Mouse (Mus musculus) common myeloid progenitor, adult 5-6 weeks (primary cell): Measurements from ENCODE around the gene Prr36. TPM values are rescaled to one million over a fixed set of nuclear protein-coding genes. Genes with fewer than 3 reads are reported as not detected.

Experiments
- ATAC-seq: replicated peaks from 2 replicates; pipeline ENCODE4 v1.8.0; 2016; ENCODE audit warnings: low read depth, mild to moderate bottlenecking, moderate TSS enrichment, inconsistent platforms; ENCODE audit not compliant: poor library complexity, severe bottlenecking
- total RNA-seq: library from RNA; stranded (forward); fragments of 200-1000, 187-1606 nt; gene quantifications from 2 replicates; pipeline ENCODE4 v1.2.3, GENCODE M21; 2017

Prr36 gene
- total RNA-seq, 1 experiment from 2014 or later = 0.18 TPM

- no peak for ATAC-seq
These were observed 27.8 kb upstream of the Prr36 start for GRCm38 (mm10) chr8:4245061-4245460.

DNA sequence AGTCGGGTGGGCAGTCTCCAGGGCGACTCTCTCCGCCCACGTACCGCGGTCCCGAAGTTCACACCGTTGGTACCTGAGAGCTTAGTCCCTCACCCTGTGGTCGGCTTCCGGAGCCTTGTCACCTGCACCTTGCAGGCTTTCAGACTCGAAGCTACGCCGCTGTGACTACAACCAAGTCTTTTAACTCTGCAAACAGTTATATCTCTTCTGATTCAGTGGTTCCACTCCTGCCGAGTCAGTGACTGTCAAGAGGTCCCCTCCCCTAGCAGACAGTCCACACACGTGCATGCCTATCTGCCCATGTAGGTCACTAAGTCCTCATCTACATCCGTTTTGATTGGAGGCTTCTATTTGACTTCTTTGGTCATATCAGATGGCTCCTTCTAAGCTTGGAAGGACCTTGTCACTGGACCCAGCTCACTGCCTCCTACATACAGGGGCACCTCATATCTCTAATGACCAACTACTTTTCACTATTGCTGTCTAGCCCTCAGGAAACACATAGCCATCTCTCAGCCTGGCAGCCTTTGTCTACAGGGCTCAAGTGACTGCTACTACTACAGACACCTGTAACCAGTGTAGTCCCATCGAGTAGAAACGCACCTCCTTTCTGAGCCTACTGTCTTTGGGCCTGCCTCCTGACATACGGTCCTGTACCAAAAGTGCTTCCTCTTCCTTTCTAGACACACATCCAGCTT is 22.1 kb upstream of the Prr36 start:
- ATAC-seq = peak; percentile 20

- peak; percentile 92 for ATAC-seq
These were observed 21.4 kb upstream of the Prr36 start, which contains the start of the genes Map2k7 and Gm49320 for GRCm38 (mm10) chr8:4238434-4239192. Map2k7 (plus strand) TSS chr8:4238740. Gm49320 (plus strand) TSS chr8:4238865.

GRCm38 (mm10) chr8:4237814-4238433 is 20.7 kb upstream of the Prr36 start:
- ATAC-seq = 0 out of 2 replicates have a peak, but pooled peaks have one; percentile 1

- no peak for ATAC-seq
These were observed 13.5 kb upstream of the Prr36 start for GRCm38 (mm10) chr8:4230612-4231351.

DNA sequence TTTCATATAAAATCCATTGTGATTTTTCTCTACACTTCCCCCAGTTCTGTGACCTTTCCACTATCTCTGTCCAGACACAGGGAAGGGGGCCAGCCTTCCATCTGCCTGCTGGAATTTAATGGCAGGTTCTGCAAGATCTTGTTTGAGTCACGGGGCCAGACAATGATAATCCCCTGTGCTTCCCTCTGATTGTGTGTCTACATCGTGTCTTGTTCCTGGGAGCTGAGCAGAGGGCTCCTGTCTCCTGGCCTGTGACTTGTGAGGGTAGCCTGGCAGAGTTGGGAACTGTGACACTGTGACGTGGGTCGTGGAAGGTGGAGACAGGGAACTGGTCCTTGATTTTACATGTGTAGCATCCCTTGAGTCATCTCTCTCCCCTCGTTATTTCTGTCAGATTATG is 12.5 kb upstream of the Prr36 start:
- no peak for ATAC-seq

- no peak for ATAC-seq
These were observed 10.7 kb upstream of the Prr36 start for GRCm38 (mm10) chr8:4227919-4228318.

DNA sequence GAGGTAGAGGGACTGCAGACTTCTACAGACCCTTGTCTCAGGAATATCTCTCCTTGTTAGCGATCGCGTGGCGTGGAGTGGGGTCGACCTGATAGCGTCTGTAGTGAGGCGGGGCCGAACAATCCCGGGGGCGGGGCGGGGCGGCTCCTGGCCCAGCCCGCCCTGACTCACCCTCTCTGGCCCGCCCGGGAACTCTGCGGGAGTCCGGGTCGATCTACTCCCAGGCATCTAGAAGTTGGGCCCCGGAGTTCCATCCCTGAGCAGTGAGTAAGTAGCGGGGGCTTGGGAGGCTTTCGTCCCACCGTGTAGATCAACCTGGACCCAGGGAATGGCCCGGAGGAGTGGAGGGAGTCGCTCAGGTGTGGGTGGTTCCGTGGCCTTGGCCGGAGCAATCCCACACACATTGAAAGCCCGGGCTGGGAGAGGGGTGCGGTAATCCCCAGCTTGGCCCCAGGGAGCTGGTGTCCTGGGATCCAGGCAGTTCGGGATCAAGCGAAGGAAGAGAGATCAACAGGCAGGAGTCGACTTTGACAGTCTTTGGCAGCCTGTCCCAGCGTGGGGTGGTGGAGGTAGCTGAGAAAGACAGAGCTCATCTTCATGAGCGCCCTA is 9.6 kb upstream of the Prr36 start, which contains the start of gene Lrrc8e:
TSS of gene Lrrc8e (plus strand) at position 89 of the 609 bp plus-strand sequence.
- peak; percentile 59 for ATAC-seq

DNA sequence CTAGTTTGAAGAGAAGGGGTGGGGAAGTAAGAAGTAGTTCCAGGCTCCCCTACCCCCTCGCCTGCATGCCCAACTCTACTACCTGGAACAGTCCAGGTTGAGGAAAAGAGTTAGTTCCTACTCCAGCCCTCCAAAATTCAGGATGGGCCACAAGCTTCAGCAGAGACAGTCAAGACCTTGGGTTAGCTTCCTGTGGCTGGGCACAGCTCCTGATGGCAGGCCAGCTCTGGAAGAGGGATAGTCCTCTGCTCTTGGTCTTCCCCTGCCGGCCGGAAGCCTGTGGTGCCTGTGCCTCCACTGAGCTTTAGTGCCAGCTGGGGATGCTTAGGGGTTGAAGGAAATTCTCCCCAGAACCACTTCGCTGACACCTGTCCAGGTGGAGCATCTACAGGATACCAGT is 9.1 kb upstream of the Prr36 start:
- peak; percentile 38; the same call in 1 of the 2 replicates for ATAC-seq

GRCm38 (mm10) chr8:4222059-4222458 is 4.8 kb upstream of the Prr36 start:
- ATAC-seq = no peak

DNA sequence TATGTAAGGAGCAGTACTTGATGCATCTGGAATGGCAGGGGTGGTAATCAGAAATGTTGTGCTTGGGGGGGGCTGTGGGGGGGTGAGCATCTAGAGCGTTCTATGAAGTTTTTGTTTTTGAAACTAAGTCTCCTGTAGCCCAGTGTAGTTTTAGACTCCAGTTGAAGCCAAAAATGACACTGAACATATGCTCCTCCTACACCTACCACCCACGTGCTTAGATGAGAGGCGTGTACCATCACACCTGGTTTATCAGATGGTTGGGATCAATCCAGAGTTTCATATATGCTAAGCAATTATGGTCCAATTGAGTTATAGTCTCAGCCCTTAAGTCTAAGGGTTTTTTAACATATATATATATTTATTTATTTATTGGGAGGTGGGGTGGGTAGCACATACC is 2.4 kb upstream of the Prr36 start:
- ATAC-seq = no peak

- ATAC-seq = no peak
These were observed 963 bp downstream of the Prr36 start for GRCm38 (mm10) chr8:4216296-4216695.

DNA sequence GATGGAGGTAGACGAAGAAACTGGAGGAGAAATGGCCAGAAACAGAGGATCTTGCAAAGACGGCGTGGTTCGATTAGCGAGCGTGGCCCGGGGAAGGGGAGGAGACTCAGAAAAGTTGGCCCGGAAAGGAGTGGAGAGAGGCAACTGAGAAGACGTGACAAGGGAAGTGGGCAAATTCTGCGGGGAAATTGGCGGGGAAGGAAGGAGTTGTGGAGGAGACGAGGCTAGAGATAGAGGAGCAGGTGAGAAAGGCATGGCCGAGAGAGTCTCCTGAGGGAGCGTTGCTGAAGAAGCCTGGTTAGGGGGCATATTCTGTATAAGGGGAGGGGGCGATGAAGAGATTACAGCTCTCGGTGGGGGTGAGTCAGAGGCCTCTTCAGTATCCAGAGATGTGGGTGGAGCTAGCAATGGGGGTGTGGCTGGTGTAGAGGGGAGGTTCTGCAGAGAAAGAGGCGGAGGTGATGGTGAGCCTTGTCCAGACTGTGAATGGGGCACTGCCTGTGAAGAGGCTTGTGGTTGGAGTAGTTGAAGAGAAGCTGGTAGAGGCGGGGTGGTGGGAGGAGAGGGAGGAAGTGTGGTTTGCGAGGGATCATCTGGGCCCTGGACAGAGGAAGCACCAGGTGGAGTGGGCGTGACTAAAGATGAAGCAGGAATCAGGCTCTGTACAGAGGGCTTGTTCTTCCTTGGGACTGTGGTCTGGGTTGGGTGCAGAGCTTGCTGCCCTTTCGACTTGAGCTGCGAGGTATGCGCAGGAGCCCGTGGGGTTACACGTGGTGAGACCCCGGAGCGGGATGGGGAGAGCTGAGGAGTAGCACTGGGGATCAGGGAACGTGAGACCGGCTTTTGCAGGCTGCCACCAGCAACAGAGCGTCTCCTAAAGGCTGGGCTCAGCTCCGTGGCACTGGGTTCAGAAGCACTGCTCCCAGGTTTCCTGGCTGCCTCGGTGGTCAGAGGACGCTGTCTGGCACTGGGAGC is 3.0 kb downstream of the Prr36 start:
- peak; percentile 73 for ATAC-seq

DNA sequence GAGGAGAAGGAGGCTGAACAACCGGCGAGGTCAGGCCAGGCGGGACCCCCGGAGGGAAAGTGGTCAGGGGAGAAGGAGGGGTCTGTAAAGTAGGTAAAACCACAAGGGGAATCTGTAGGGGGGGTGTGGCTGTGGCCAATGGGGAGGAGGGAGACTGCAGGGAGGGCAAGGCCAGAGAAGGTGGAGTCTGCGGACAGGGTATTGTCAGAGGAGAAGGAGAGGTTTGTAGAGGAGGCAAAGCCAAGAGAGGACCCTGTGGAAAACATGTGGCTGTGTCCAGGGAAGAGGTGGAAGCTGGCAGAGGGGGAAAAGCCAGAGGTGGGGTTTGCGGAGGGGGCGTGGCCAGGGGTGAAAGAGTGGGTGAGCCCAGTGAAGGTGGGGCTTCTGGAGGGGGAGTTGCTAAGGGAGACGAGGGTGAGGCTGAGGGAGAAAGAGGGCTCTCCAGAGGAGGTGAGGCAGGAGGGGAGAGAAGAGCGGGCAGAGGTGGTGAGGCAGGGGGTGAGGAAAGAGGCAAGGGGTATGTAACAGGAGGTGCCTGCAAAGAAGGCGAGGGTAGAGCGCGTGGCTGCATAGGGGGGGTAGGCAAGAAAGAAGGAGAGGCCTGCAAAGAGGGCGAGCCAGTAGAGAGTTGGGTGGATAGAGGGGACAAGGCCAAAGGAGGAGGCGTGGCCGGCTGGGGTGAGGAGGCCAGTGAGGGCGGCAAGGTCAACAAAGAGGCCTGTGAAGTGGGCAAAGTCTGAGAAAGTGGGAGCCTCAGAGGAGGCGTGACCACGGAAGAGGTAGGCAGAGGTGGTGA is 3.9 kb downstream of the Prr36 start:
- ATAC-seq = peak; percentile 34

DNA sequence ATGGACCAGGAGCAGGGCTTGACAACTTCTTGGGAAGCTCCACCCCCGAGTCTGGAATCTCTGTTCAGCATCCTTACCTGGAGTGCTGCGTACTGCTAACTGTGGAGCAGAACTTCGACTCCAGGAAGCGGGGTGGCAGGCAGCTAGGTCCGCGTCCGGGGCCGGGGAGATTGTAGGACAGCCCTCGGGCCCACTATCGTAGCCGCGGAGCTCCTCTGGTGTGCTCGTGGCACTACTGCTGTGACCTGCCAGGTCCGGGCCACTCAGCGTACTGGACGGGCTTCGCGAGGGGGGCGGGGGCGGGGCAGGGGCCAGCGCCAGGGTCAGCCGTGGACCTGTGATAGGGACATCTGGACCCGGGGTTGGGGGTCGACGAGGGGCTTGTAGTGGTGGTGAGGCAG is 4.5 kb downstream of the Prr36 start:
- peak; percentile 5; the same call in 1 of the 2 replicates for ATAC-seq

GRCm38 (mm10) chr8:4211097-4211496 is 6.2 kb downstream of the Prr36 start:
- ATAC-seq = no peak

DNA sequence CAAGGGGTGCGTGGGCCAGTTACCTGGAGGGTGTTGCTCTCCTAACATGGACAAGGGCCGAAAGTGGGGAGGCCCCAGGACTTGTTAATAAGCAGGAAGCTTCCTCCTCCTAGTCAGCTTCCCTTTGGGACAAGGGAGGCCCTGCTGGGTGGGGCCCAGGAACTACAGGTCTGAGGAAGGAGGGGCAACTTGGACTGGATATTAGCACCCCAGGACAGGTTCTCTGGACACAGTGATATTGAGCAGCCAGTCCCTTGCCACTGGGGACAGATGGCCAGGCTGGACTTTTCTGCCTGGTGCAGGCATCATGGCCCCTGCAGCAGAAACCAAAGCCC is 10.3 kb downstream of the Prr36 start:
- ATAC-seq = no peak
